Mouse (Mus musculus) right cerebral cortex, postnatal 10 days (tissue): ENCODE data around the gene Slc15a5.
A peak's percentile ranks its signal among the peaks of the same experiment; 100 is the strongest.
"Not testable (repeated sequence)": the region's sequence is repeated elsewhere in the genome, so short reads cannot be mapped to it uniquely, and the experiment has no call there.

ENCODE experiments used
- DNase-seq, 2 experiments: peaks; one replicate each; pipeline ENCODE4 v3.0.0; 2021; ENCODE audit warnings: low spot score in 2 of 2

Gene Slc15a5

DNA sequence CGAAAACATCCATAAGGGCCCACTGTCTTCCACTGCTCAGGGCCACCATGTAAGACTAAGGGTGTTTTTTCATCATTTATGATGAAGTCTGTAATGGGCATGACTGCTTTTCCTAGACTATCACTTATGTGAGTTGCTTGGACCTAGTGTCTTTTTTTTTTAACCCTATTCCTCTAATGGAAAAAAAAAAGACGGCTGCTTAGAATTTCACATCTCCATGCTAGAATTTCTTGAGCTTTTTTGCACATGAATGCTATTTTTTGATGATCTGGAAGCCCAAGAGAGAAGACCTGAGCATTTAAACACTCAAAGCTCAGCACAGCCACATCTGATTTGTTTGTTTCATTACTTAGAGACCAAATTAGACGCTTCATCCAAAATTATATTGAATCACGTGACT lies at the start of gene Slc15a5:
Gene Slc15a5 (minus strand): TSS at position 101 of the 400 bp plus-strand sequence.
- DNase-seq: no peak

GRCm38 (mm10) chr6:138128392-138129335 lies 48.9 kb upstream of the Slc15a5 start:
- DNase-seq: no peak

DNA sequence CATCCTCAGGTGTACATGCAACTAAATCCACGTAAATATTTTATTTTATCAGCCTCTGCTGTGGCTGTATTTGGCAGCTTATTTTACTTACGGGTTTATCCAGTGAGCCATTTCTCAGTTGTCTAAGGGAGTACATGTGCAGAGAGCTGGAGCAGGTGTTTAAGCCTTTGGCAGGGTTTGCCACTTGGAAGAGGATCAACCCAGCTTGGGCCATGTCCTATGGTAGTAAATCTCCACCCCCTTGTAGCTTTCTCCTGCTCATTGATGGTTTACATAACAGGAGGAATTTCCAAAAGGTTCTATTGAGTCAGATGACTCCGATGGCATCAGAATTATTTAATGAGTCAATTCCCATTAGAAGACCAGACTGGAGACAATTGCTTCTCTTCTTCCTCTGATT lies 37.8 kb upstream of the Slc15a5 start:
- DNase-seq: no peak

- DNase-seq: no peak
These were observed 24.8 kb upstream of the Slc15a5 start for GRCm38 (mm10) chr6:138104559-138104958.

DNA sequence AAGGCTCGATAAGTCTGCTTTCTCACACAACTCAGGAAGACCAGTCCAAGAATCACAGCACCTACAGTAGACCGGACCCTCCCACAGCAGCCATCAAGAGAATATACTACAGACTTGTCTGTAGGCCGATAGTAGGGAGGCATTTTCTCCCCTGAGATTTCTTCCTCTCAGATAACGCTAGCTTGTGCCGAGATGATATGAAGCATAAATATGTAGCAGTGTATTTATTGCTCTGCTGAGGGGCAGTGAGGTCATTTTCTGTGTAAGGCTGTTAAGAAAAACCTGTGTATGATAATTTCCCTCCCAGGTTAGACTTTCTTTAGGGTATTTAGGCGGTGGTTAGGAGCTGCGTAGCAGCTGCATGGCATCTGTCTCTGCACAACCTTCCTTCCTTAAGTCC lies 23.2 kb upstream of the Slc15a5 start:
- no peak for DNase-seq

GRCm38 (mm10) chr6:138101843-138102242 lies 22.1 kb upstream of the Slc15a5 start:
- DNase-seq: no peak

- no peak for DNase-seq
These were observed 19.9 kb upstream of the Slc15a5 start for GRCm38 (mm10) chr6:138099646-138100045.

DNA sequence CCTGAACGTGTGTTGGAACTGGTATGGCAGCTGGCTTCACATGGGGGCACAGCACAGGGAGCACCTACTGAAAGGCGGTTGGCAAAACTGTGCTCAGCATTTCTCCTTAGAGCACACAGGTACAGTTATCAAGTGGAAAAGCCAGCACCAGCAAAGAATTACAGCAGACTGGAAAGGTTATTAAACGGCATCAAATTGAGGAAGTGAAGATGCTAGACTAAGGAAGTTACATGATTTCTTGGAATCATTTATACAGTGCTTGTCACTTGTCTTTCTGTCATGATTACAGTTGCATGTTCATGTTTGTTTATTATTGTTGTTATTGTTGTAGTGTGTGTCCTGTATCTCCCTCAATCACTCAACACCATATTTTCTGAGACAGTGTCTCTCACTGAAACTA lies 15.3 kb upstream of the Slc15a5 start:
- DNase-seq: no peak

- DNase-seq: no peak
These were observed 12.7 kb upstream of the Slc15a5 start for GRCm38 (mm10) chr6:138092432-138092831.

DNA sequence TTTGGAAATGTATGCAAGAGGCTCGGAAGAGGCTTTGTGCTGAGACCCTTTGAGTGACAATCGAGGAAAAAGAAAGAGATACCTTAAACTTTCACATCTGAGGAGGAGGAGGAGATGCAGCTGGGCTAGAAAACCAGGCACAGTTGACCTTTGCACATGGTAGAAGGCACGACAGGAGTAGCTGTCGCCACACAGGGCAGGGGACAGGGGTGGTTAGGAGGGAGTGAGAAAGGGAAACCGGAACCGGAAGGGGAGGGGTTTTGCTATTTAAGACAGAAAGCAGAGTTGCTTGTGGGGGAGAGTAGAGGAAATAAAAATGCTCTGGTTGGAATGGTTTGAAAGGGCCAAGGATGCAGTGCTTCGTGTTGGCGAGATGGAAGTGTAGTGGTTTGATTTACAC lies 9.4 kb upstream of the Slc15a5 start:
- no peak for DNase-seq

GRCm38 (mm10) chr6:138086421-138086820 lies 6.7 kb upstream of the Slc15a5 start:
- DNase-seq: not testable (repeated sequence)

GRCm38 (mm10) chr6:138080778-138081549 lies 1.2 kb upstream of the Slc15a5 start:
- no peak for DNase-seq

DNA sequence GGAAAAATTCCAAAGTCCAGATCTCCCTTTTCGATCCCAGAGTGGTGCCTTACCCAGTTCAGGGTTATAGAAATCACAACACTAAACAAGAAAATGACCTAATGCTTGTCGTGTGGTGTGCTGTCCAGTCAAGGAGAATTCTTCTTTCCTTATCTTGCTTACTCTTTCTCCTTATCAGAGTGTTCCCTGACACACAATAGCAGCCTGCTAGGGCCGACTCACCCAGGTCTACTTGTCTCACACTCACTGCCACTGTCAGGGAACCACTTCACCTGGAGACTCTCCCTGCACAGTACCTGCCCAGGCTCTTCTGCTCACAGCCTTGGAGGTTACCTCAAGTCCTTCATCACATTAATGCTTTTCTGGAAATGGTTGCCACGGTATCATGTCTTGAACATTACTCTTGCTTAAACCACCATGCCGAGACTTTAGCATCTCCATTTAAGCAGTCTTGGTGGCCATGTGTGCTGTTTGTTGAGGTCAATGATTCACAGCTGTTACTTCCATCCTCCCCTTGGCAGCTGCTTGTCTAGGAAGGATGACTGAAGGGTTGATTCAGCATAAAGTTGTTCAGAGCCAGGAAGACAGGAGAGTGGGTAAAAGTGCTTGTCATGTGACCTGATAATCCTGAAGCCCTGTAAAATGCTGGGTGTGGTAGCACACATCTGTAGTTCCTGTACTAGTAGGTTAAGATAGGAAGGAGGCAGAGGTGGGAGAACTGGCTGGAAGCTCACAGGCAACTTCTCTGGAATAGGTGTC lies 1.9 kb downstream of the Slc15a5 start:
- DNase-seq: no peak

DNA sequence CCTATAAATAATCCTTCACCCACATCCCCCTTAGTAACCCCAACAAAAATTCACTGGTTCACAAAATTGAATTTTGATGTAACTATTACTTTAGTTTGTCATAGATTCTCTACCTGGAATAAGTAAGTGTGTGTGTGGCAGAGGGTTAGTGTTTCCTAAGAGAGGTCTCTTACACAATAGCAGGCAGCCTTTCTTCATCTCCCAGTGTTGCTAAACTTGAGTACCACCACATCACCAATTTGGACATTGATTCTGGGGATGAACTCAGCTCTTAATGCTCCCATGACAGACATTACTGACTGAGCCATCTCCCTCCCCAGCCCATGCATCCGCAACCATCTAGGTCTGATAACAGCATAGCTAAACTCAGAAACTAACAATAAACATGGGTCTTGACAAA lies 4.0 kb downstream of the Slc15a5 start:
- DNase-seq: no peak

GRCm38 (mm10) chr6:138073540-138073939 lies 6.2 kb downstream of the Slc15a5 start:
- DNase-seq: no peak

DNA sequence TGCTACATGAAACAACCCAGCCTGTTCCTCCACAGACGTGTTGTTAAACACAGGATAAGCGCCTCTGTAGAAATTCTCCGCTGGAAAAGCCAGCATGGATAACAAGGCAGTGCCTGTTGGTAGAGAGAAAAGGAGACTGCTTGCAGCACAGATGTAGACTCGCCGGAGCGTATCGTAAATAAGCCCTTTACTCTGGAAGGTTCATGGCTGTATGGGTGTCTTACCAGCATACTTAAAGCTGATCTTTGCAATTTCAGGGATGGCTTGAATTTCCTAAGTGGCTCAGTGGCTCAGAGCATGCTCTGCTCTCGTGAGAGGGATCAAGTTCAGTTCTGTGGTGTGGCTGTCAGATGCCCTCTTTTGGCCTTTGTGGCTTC lies 6.8 kb downstream of the Slc15a5 start:
- DNase-seq: no peak

- no peak for DNase-seq
These were observed 7.4 kb downstream of the Slc15a5 start for GRCm38 (mm10) chr6:138072110-138072962.

GRCm38 (mm10) chr6:138071505-138072107 lies 8.1 kb downstream of the Slc15a5 start:
- no peak for DNase-seq

DNA sequence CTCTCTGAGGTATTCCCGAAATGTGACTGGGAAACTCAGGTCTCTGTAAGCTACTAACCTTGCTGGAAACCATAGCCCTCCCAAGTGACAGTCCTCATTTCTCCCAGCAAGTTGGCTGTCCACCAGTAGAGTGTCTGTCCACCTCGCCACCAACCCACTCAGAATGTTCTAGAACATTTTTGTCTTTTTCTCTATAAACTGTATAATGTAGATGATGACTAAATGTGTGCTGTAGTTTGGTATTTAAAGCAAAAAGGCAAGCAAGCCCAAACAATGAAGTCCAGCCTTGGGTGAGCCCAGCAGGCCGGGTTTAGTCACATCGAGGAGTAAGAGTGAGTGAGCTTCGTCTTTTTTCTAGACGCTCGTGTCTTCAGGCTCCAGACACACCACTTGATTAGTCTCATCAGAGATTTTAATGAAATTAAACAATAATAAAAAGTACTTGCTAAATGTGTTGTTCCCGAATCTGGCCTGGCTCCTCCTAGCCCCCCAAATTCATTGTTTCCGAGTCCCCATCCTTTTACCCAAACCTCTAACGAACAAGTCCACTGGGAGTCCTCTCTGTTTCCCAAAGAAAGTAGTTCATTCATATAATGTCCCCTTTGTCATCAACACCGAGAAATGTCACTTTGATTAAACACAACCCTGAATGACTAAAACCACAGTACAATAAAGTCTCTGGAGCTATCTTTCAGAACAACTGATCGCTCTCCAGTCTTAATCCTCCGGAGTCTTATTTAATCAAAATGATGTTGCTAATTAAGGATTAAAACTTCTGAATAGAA lies 8.8 kb downstream of the Slc15a5 start:
- no peak for DNase-seq

GRCm38 (mm10) chr6:138069921-138070320 lies 9.8 kb downstream of the Slc15a5 start:
- DNase-seq: peak; percentile 31 to 41
